Mouse (Mus musculus) G1E (cell line): ENCODE data around the gene Asic1. TPM values are rescaled to one million over a fixed set of nuclear protein-coding genes. Genes with fewer than 3 reads are reported as not detected.

Experiments used
- ATAC-seq: 2 replicates; pipeline ENCODE4 v1.8.0; 2016; ENCODE audit warnings: mild to moderate bottlenecking; ENCODE audit not compliant: insufficient number of reproducible peaks, poor library complexity, low FRiP score, severe bottlenecking; ENCODE audit errors: extremely low read depth
- DNase-seq: peaks from one replicate; pipeline ENCODE4 v3.0.0; 2012; ENCODE audit warnings: low spot score
- H3K27me3 ChIP-seq: 2 replicates; pipeline ENCODE4 v1.6.1; 2012; ENCODE audit warnings: mild to moderate bottlenecking, low read length, inconsistent platforms; ENCODE audit not compliant: insufficient read depth
- H3K36me3 ChIP-seq: replicated peaks from 2 replicates; pipeline ENCODE3; 2012; ENCODE audit warnings: mild to moderate bottlenecking, inconsistent platforms
- H3K4me1 ChIP-seq: 2 replicates; pipeline ENCODE4 v1.6.1; 2012; ENCODE audit warnings: low read depth, low read length, inconsistent platforms, mixed read lengths; ENCODE audit not compliant: insufficient read depth
- H3K4me3 ChIP-seq: 2 replicates; pipeline ENCODE4 v1.5.1; 2012; ENCODE audit warnings: low read depth, mild to moderate bottlenecking, inconsistent platforms, low read length, moderate library complexity, mixed read lengths
- H3K9me3 ChIP-seq: replicated peaks from 2 replicates; pipeline ENCODE4 v1.6.1; 2012; ENCODE audit warnings: inconsistent platforms
- CTCF ChIP-seq: IDR thresholded peaks from 2 replicates; pipeline ENCODE4 v1.5.1; 2012; ENCODE audit warnings: low read depth, low read length, inconsistent platforms, mixed read lengths
- GATA1 ChIP-seq: IDR thresholded peaks from 2 replicates; pipeline ENCODE4 v1.6.1; 2012; ENCODE audit warnings: borderline replicate concordance, low read length, inconsistent platforms, mixed read lengths
- GATA2 ChIP-seq: IDR thresholded peaks from 2 replicates; pipeline ENCODE4 v1.6.1; 2012; ENCODE audit warnings: low read depth, low read length, inconsistent platforms, borderline replicate concordance
- POLR2AphosphoS5 ChIP-seq: IDR thresholded peaks from 2 replicates; pipeline ENCODE4 v1.6.1; 2012; ENCODE audit warnings: low read depth, low read length, inconsistent platforms; ENCODE audit not compliant: insufficient replicate concordance
- TAL1 ChIP-seq: conservative IDR thresholded peaks from 2 replicates; pipeline ENCODE4 v1.6.1; 2012; ENCODE audit warnings: low read depth, low read length, inconsistent platforms, mixed read lengths
- polyA plus RNA-seq: library from polyadenylated mRNA; stranded (reverse); fragments of >175 nt; gene quantifications from 2 replicates; pipeline ENCODE4 v1.2.3, GENCODE M21; 2012
- total RNA-seq, 2 experiments: library from RNA; stranded (forward) in 1 of 2; stranded (reverse) in 1 of 2; fragments of 200-1000 nt in 1 of 2; fragments of >200 nt in 1 of 2; fragmentation: Nextera tagmentation in 1 of 2; gene quantifications; 2 replicates each; pipeline ENCODE4 v1.2.3; 2014 to 2017

The Asic1 gene
- total and polyA plus RNA-seq, 3 experiments = 0.22 TPM; not detected in 2

- Histone ChIP-seq H3K36me3 (peaks cover 27% of the 10 kb centered on the region), H3K27me3 (peaks cover 56% of the 10 kb centered on the region), H3K9me3 (no peaks in the 10 kb centered on the region), H3K4me3 (no peak overlapping the region), H3K4me1 (peaks cover 14% of the 10 kb centered on the region)
- ATAC-seq (no peak), DNase-seq (no peak)
- TF ChIP-seq GATA1 (no peak), TAL1 (no peak), GATA2 (no peak), POLR2AphosphoS5 (no peak), CTCF (no peak)
These were observed 46.6 kb downstream of the Asic1 start for GRCm38 (mm10) chr15:99716814-99717213.

- H3K36me3 ChIP-seq = peaks cover 19% of the 10 kb centered on the region
- DNase-seq (no peak), ATAC-seq (no peak)
- peaks cover 16% of the 10 kb centered on the region for H3K4me1 ChIP-seq
- TF ChIP-seq GATA1 = no peak
- no peak for TF ChIP-seq TAL1
- no peak for TF ChIP-seq GATA2
- no peak for TF ChIP-seq CTCF
- TF ChIP-seq POLR2AphosphoS5 = no peak
- no peak within 1 kb of the TSS for H3K4me3 ChIP-seq
- no peaks in the 10 kb centered on the region for H3K9me3 ChIP-seq
- peaks cover 64% of the 10 kb centered on the region for H3K27me3 ChIP-seq
These were observed 47.5 kb downstream of the Asic1 start, which contains the start of gene Gpd1 for GRCm38 (mm10) chr15:99717386-99718334. Gpd1 (plus strand) TSS chr15:99717515.

GRCm38 (mm10) chr15:99718461-99719021 is 48.4 kb downstream of the Asic1 start:
- DNase-seq (no peak), ATAC-seq (no peak)
- TF ChIP-seq CTCF = no peak
- TF ChIP-seq GATA2 = no peak
- TF ChIP-seq POLR2AphosphoS5 = no peak
- no peak for TF ChIP-seq GATA1
- TF ChIP-seq TAL1 = no peak
- Histone ChIP-seq H3K4me3 (no peak overlapping the region), H3K9me3 (no peaks in the 10 kb centered on the region), H3K27me3 (peaks cover 72% of the 10 kb centered on the region), H3K36me3 (peaks cover 10% of the 10 kb centered on the region), H3K4me1 (peaks cover 21% of the 10 kb centered on the region)

DNA sequence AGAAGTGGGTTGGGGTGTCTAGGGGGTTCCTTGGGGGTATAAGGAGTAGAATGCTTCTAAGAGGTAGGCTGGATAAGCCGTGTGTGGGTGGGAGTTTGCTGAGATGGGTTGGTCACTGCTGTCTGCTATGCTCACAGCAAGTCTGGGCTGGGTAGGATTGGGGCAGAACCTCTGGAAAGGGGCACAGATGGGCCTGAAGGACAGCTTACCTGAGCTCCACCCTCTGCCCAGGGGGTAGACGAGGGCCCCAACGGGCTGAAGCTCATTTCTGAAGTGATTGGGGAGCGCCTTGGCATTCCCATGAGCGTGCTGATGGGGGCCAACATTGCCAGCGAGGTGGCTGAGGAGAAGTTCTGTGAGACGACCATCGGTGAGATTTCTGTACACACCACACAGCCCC is 49.7 kb downstream of the Asic1 start:
- DNase-seq = no peak
- ATAC-seq = no peak
- peaks cover 34% of the 10 kb centered on the region for H3K4me1 ChIP-seq
- peaks cover 73% of the 10 kb centered on the region for H3K27me3 ChIP-seq
- H3K4me3 ChIP-seq = no peak overlapping the region
- no peaks in the 10 kb centered on the region for H3K9me3 ChIP-seq
- H3K36me3 ChIP-seq = no peaks in the 10 kb centered on the region
- TF ChIP-seq TAL1 = no peak
- TF ChIP-seq POLR2AphosphoS5 = no peak

DNA sequence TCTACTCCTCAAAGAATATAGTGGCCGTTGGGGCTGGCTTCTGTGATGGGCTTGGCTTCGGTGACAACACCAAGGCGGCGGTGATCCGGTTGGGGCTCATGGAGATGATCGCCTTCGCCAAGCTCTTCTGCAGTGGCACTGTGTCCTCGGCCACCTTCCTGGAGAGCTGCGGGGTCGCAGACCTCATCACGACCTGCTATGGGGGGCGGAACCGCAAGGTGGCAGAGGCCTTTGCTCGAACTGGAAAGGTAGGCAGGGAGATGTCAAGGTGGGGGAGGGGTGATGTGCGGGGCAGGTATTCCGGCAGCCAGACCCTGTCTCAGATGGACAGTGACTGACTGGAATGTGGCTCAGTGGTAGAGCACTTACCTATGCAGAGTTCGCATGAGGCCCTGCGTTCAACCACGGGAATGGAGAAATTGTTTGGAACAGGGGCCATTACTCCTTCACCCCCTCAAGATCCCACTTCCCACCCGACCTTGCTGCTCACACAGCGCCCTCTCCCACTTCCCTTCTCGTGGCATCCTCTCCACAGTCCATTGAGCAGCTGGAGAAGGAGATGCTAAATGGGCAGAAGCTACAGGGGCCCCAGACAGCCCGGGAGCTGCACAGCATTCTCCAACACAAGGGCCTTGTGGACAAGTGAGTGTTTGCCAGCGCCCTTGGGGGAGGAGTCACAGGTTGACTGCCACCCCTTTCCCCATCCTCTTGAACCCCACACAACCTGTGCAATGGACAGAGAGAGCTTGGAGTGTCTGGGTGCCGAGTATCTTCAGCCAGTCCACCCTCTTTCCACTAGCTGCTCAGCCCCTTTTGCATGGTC is 52.0 kb downstream of the Asic1 start:
- H3K4me3 ChIP-seq = no peak overlapping the region
- H3K9me3 ChIP-seq = no peaks in the 10 kb centered on the region
- peaks cover 32% of the 10 kb centered on the region for H3K4me1 ChIP-seq
- H3K27me3 ChIP-seq = peaks cover 60% of the 10 kb centered on the region
- no peak for ATAC-seq
- peaks cover 4% of the 10 kb centered on the region for H3K36me3 ChIP-seq
- TF ChIP-seq TAL1 = no peak
- no peak for TF ChIP-seq CTCF
- DNase-seq = no peak

DNA sequence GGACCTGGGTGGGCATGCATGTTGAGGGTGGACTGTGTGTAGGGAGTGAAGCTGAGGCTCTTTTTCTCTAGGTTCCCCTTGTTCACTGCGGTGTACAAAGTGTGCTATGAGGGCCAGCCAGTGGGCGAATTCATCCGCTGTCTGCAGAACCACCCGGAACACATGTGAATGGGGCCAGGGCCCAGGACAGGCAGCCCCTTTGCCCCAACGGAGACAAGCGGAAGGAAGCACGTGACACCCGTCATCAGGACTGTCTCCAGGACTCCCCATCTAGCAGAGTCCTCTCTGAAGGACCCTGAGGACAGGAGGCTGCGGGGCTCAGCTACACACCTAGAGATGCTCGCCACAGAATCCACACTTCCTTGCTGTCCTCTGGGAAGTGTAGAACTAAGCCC is 52.9 kb downstream of the Asic1 start:
- DNase-seq (no peak), ATAC-seq (no peak)
- TF ChIP-seq POLR2AphosphoS5 (no peak), GATA2 (no peak), CTCF (no peak)
- no peak overlapping the region for H3K4me3 ChIP-seq
- H3K36me3 ChIP-seq = peaks cover 13% of the 10 kb centered on the region
- H3K4me1 ChIP-seq = peaks cover 35% of the 10 kb centered on the region
- H3K9me3 ChIP-seq = no peaks in the 10 kb centered on the region
- H3K27me3 ChIP-seq = peaks cover 51% of the 10 kb centered on the region
